Mouse (Mus musculus) heart, embryonic 14.5 days (tissue): ENCODE measurements around the gene Tshz2. TPM values are rescaled to one million over a fixed set of nuclear protein-coding genes. Genes with fewer than 3 reads are reported as not detected.

Source experiments
- ATAC-seq: fragments of 200-750 bp; cut with Nextera tagmentation; 2 replicates; pipeline ENCODE4 v1.8.0; 2017; ENCODE audit warnings: low read depth, moderate TSS enrichment; ENCODE audit not compliant: insufficient number of reproducible peaks, insufficient read depth, low FRiP score
- H3K27ac ChIP-seq, 2 experiments: fragments of 200-500 bp in 1 of 2; fragments of 300-500 bp in 1 of 2; sonication (generic) in 1 of 2; replicated peaks in 1 of 2; 2 replicates each; pipeline ENCODE4 v1.5.1; 2012 to 2014; ENCODE audit warnings: low read depth in 2 of 2, low read length in 2 of 2, control low read depth in 1 of 2, mild to moderate bottlenecking in 1 of 2, mixed read lengths in 1 of 2; ENCODE audit not compliant: control insufficient read depth in 1 of 2, insufficient read depth in 1 of 2
- H3K27me3 ChIP-seq: fragments of 300-500 bp; sonication (generic); 2 replicates; pipeline ENCODE4 v1.6.1; 2014; ENCODE audit warnings: mild to moderate bottlenecking, low read length, control low read depth; ENCODE audit not compliant: control insufficient read depth, insufficient read depth
- H3K36me3 ChIP-seq: fragments of 300-500 bp; sonication (generic); 2 replicates; pipeline ENCODE4 v1.6.1; 2014; ENCODE audit warnings: mild to moderate bottlenecking, control low read depth, low read length, mixed read lengths; ENCODE audit not compliant: control insufficient read depth, insufficient read depth
- H3K4me1 ChIP-seq, 2 experiments: fragments of 200-500 bp in 1 of 2; fragments of 300-500 bp in 1 of 2; sonication (generic) in 1 of 2; 2 replicates each; pipeline ENCODE4 v1.6.1; 2012 to 2014; ENCODE audit warnings: low read length in 2 of 2, control low read depth in 1 of 2, mixed read lengths in 1 of 2; ENCODE audit not compliant: control insufficient read depth in 2 of 2, insufficient read depth in 2 of 2
- H3K4me2 ChIP-seq: fragments of 300-500 bp; sonication (generic); 2 replicates; pipeline ENCODE4 v1.6.1; 2014; ENCODE audit warnings: mild to moderate bottlenecking, low read length
- H3K4me3 ChIP-seq, 2 experiments: fragments of 200-500 bp in 1 of 2; fragments of 300-500 bp in 1 of 2; sonication (generic) in 1 of 2; 2 replicates each; pipeline ENCODE4 v1.5.1; 2012 to 2014; ENCODE audit warnings: low read length in 2 of 2, mild to moderate bottlenecking in 2 of 2, control low read depth in 1 of 2, low read depth in 1 of 2, moderate library complexity in 1 of 2; ENCODE audit not compliant: control insufficient read depth in 1 of 2, insufficient read depth in 1 of 2
- H3K9ac ChIP-seq: fragments of 300-500 bp; sonication (generic); 2 replicates; pipeline ENCODE4 v1.6.1; 2014; ENCODE audit warnings: mild to moderate bottlenecking, low read length
- H3K9me3 ChIP-seq: fragments of 300-500 bp; sonication (generic); 2 replicates; pipeline ENCODE4 v1.6.1; 2016; ENCODE audit warnings: low read length, control low read depth; ENCODE audit not compliant: control insufficient read depth
- WGBS: fragments of 180-500 bp; shearing (Covaris S2); extraction: QIAGEN DNeasy Blood & Tissue Kit; methylation state at CpG from one replicate; pipeline ENCODE4 v1.1.7; 2014; 5-methylcytosine and 5-hydroxymethylcytosine counted together
- polyA plus RNA-seq: library from polyadenylated mRNA; unstranded; fragments of >200 nt; fragmentation: Nextera tagmentation; extraction: Ambion mirVana; gene quantifications from 2 replicates; pipeline ENCODE4 v1.2.1, GENCODE M21; 2014

The Tshz2 gene
- polyA plus RNA-seq, 1 experiment from 2014 or later = 3.4 TPM

DNA sequence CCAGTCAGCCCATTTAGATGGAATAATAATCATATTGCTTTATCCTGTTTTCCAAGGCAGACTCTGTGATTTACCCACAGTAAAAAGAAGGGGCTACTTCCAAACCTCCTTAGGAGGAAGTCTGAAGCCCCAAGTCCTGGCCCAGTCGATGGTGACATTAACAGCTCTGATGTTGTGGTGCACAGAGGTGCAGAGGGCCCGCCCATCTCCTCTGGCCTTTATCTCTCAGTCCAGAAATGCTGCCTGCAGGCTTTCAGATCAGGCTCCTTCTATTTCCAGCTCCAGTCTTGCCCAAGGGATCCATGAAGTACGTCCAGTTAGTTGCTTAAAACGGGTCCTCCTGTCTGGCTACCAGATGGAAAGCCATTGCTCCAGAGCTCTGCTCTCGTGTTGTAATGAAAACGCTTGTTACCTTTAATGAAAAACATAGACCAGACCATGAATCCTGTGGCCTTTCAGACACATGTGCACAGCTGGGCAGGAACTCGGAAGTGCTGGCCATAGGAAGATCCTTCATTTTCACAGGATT, 114.4 kb downstream of the Tshz2 start:
- Histone ChIP-seq H3K4me2 (no peak overlapping the region), H3K9ac (no peak overlapping the region), H3K9me3 (no peaks in the 10 kb centered on the region), H3K4me3 (no peak overlapping the region), H3K36me3 (no peaks in the 10 kb centered on the region), H3K27ac (peak overlapping the region in 1 of 2 experiments; percentile 54; a peak in 2 of 4 replicates), H3K4me1 (peaks cover 14 to 29% of the 10 kb centered on the region in 2 experiments), H3K27me3 (no peaks in the 10 kb centered on the region)
- no peak for ATAC-seq
- 35% methylated on average over 7 of the region's 7 CpGs for WGBS

DNA sequence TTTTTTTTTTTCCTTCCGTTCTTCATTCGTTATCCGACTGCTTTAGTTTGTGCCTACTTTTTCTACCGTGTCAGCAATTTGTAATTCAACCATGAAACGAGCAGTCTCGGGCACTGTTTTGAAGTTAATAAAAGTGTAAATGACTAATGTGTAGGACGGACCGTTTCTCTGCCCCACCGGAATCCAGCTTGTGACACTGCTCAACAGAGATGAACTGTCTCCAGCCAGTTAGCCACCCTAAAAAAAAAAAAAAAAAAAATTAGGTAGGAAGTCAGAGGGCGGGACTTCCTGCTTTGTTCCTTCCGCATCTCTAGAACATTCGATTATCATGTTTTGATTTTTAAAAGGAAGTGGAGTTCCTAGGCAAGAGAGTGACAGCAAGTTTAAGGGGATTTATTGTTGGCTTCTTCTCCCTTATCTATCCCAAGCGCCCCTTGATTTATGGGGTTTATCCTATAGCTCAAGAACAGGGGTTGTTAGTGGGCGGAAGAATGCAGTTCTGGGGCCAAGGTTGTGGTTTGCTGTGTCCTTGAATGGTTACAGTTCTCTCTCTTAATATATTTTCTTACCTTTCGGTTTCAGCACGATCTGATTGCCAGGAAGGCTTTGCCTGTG, 116.6 kb downstream of the Tshz2 start:
- Histone ChIP-seq H3K4me2 (no peak overlapping the region), H3K36me3 (no peaks in the 10 kb centered on the region), H3K27ac (no peak overlapping the region), H3K4me1 (peaks cover 14 to 29% of the 10 kb centered on the region in 2 experiments), H3K9ac (no peak overlapping the region), H3K9me3 (no peaks in the 10 kb centered on the region), H3K4me3 (no peak overlapping the region), H3K27me3 (no peaks in the 10 kb centered on the region)
- WGBS = 86% methylated on average over 16 of the region's 16 CpGs
- no peak for ATAC-seq

DNA sequence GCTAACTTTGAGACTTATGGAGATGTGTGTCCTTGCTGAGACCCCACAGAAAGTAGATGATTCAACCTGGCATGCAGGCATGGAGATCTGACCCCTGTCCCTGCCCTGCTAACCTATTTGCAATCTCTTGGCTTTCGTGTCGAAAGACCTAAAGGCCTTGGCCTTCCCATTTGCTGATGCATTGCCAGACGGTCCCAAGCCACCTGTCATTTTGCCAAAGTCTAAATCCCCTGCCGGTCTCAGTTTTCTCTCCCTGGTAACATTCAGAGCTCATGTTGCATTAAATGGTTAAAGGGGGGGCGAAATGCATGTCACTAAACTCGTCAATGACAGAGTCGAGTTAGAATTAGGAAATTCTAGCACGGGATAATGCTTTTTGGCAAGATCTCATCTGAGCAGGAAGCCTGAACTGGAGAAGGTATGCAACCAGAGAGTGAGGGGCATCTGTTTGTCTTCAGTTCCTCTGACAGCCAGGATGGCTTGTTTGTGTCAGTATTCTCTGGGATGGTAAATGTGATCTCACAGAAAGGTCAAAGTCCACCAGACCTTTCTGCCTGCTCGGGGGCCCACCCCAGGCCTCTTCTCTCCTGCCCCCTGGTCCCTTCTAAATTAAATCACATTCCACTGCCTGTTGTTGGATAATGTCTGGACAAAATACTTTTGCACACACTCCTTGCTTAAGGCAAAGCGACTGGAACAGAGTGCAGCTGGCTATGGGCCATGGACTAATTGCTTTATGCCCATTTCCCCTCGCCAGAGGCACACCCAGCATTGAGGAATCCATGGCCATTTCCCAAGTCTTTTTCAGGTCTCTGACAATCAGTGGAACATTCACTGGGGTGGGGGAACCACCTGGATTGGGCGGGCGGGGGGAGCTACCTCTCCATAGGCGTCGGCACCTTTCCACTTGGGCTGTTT, 118.0 kb downstream of the Tshz2 start:
- H3K27me3 ChIP-seq = no peaks in the 10 kb centered on the region
- H3K36me3 ChIP-seq = no peaks in the 10 kb centered on the region
- WGBS = 26% methylated on average over 15 of the region's 15 CpGs
- ATAC-seq = no peak; the same call in 1 of the 2 replicates
- peaks cover 14 to 29% of the 10 kb centered on the region in 2 experiments for H3K4me1 ChIP-seq
- H3K9me3 ChIP-seq = no peaks in the 10 kb centered on the region
- peak overlapping the region; percentile 18; the same call in 1 of the 2 replicates for H3K4me2 ChIP-seq
- H3K4me3 ChIP-seq = no peak overlapping the region
- H3K27ac ChIP-seq = peak overlapping the region; percentile 73 to 76
- H3K9ac ChIP-seq = no peak overlapping the region

DNA sequence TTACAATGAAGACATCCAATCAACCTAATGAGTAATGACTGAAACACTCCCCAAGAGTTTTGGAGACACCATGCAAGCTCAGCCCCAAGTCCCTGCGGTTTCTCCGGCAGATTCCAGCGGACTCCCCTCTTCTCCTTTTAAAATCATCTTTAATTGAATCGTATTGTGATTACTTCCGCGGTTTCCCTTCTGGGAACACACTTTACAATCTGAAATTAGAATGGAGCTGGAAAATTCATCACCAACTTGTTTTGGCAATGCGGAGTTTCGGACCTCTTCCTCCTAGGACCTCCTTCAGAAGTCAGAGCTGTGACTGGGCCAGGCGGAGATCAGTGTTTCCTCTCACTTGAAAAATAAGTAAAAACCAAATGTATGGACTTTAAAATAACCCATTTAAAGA, 119.3 kb downstream of the Tshz2 start:
- Histone ChIP-seq H3K4me2 (no peak overlapping the region), H3K27ac (no peak overlapping the region), H3K4me3 (no peak overlapping the region), H3K9ac (no peak overlapping the region), H3K9me3 (no peaks in the 10 kb centered on the region), H3K36me3 (no peaks in the 10 kb centered on the region), H3K4me1 (peaks cover 14 to 27% of the 10 kb centered on the region in 2 experiments), H3K27me3 (no peaks in the 10 kb centered on the region)
- WGBS = 92% methylated on average over 9 of the region's 9 CpGs
- no peak for ATAC-seq

DNA sequence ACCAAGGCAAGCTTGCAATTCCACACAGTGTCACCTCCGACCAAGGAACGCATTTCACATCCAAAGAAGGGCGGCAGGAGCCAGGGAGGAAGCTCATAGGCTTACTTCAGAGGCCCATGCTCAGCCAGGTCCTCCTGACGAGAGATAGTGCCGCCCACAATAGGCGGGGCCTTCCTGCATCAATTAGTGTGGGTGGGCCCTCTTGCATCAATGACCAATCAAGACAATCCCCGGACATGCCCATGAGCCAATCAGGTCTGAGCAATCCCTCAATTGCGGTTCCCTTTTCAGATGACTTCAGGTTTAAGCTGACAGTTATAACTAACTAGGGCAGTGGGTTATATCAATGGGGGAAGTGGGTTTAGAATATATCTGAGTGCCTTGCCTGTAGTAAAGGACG, 120.6 kb downstream of the Tshz2 start:
- Histone ChIP-seq H3K9me3 (no peaks in the 10 kb centered on the region), H3K27me3 (no peaks in the 10 kb centered on the region), H3K36me3 (no peaks in the 10 kb centered on the region), H3K27ac (no peak overlapping the region), H3K4me1 (peaks cover 11 to 22% of the 10 kb centered on the region in 2 experiments), H3K4me2 (no peak overlapping the region), H3K9ac (no peak overlapping the region), H3K4me3 (no peak overlapping the region)
- ATAC-seq = no peak
- WGBS = 88% methylated on average over 9 of the region's 9 CpGs

DNA sequence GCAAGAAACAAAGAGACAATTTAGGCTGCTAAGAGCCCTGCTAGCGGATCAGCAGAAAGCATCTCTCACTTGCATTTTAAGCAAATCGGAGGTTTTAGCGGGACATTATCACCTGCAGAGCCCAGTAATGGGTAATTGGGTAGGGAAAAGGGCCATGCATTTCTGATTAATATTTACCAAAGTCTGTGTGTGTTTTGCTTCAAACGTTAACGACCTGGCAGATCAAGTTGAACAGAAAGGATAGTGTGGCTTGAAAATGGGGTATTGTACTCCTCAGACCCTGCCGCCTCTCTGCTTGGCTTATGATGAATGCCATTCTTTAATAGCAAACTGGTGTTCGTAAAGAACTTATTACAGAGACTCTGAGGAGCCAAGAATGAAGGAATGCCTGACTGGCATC, 122.3 kb downstream of the Tshz2 start:
- 77% methylated on average over 7 of the region's 7 CpGs for WGBS
- no peak overlapping the region for H3K4me3 ChIP-seq
- no peak for ATAC-seq

DNA sequence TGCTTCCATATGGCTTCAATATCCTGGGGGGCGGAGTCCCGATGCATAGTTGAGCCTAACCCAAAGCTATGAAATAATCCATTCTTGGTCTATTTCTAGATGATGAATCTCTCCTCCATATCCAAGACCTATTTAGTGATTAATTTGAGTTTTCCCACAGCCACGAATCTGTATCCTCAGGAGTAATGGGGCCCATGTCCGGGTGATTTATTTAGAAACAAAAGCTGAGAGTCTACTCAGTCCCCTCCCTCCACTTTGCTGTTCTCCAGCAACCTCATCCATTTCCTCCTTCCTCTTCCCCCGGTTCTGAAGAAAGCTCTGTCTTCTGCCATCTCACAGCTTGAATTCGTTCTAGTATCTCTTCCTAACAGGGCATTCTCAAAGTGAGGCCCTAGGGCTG, 125.3 kb downstream of the Tshz2 start:
- Histone ChIP-seq H3K4me2 (no peak overlapping the region), H3K9me3 (no peaks in the 10 kb centered on the region; the same call in 1 of the 2 replicates), H3K36me3 (no peaks in the 10 kb centered on the region), H3K27me3 (no peaks in the 10 kb centered on the region), H3K27ac (no peak overlapping the region), H3K4me1 (no peaks in the 10 kb centered on the region), H3K9ac (no peak overlapping the region), H3K4me3 (no peak overlapping the region)
- no peak for ATAC-seq
- WGBS = 75% methylated on average over 6 of the region's 6 CpGs

More for the DNA sequence above, 122.3 kb downstream of the Tshz2 start:
- Histone ChIP-seq H3K27me3 (no peaks in the 10 kb centered on the region), H3K4me1 (peaks cover 10 to 16% of the 10 kb centered on the region in 2 experiments), H3K4me2 (no peak overlapping the region), H3K36me3 (no peaks in the 10 kb centered on the region), H3K27ac (no peak overlapping the region), H3K9me3 (no peaks in the 10 kb centered on the region; the same call in 1 of the 2 replicates), H3K9ac (no peak overlapping the region)
